Mouse (Mus musculus) intestine, embryonic 15.5 days (tissue): ENCODE measurements around the gene Eif4b. TPM values are rescaled to one million over a fixed set of nuclear protein-coding genes. Genes with fewer than 3 reads are reported as not detected.
A peak's percentile ranks its signal among the peaks of the same experiment; 100 is the strongest.

Experiments used
- ATAC-seq: fragments of 200-750 bp; cut with Nextera tagmentation; 2 replicates; pipeline ENCODE4 v1.8.0; 2017; ENCODE audit warnings: moderate TSS enrichment, moderate library complexity
- H3K27ac ChIP-seq: fragments of 300-500 bp; sonication (generic); 2 replicates; pipeline ENCODE4 v1.5.1; 2015; ENCODE audit warnings: mild to moderate bottlenecking, inconsistent platforms
- H3K27me3 ChIP-seq: fragments of 300-500 bp; sonication (generic); replicated peaks from 2 replicates; pipeline ENCODE4 v1.6.1; 2015; ENCODE audit warnings: inconsistent platforms
- H3K36me3 ChIP-seq: fragments of 300-500 bp; sonication (generic); 2 replicates; pipeline ENCODE4 v1.6.1; 2015; ENCODE audit warnings: inconsistent platforms
- H3K4me1 ChIP-seq: fragments of 300-500 bp; sonication (generic); replicated peaks from 2 replicates; pipeline ENCODE4 v1.6.1; 2015; ENCODE audit warnings: inconsistent platforms
- H3K4me2 ChIP-seq: fragments of 300-500 bp; sonication (generic); replicated peaks from 2 replicates; pipeline ENCODE4 v1.6.1; 2015; ENCODE audit warnings: mild to moderate bottlenecking, inconsistent platforms
- H3K4me3 ChIP-seq: fragments of 300-500 bp; sonication (generic); replicated peaks from 2 replicates; pipeline ENCODE4 v1.5.1; 2015; ENCODE audit warnings: inconsistent platforms
- H3K9ac ChIP-seq: fragments of 300-500 bp; sonication (generic); 2 replicates; pipeline ENCODE4 v1.6.1; 2015; ENCODE audit warnings: inconsistent platforms
- H3K9me3 ChIP-seq: fragments of 300-500 bp; sonication (generic); 2 replicates; pipeline ENCODE4 v1.6.1; 2016; ENCODE audit warnings: inconsistent platforms
- WGBS: fragments of 180-500 bp; shearing (Covaris S2); methylation state at CpG from one replicate; pipeline ENCODE4 v1.1.7; 2015; 5-methylcytosine and 5-hydroxymethylcytosine counted together
- polyA plus RNA-seq: library from polyadenylated mRNA; unstranded; fragments of >200 nt; fragmentation: Nextera tagmentation; extraction: Ambion mirVana; gene quantifications from 2 replicates; pipeline ENCODE4 v1.2.1, GENCODE M21; 2015

The Eif4b gene
- polyA plus RNA-seq, 1 experiment from 2014 or later, result 122 TPM

GRCm38 (mm10) chr15:102099771-102100160 is 26.2 kb downstream of the Eif4b start:
- peaks cover 60% of the 10 kb centered on the region for H3K4me1 ChIP-seq
- H3K27ac ChIP-seq, result peak overlapping the region; percentile 97
- no peak for ATAC-seq
- peak overlapping the region; percentile 66 for H3K4me3 ChIP-seq
- H3K4me2 ChIP-seq, result peak overlapping the region; percentile 91
- peak overlapping the region; percentile 82 for H3K9ac ChIP-seq
- no peaks in the 10 kb centered on the region for H3K9me3 ChIP-seq
- H3K36me3 ChIP-seq, result peaks cover 17% of the 10 kb centered on the region
- no peaks in the 10 kb centered on the region for H3K27me3 ChIP-seq
- WGBS, result 21% methylated on average over 8 of the region's 8 CpGs

DNA sequence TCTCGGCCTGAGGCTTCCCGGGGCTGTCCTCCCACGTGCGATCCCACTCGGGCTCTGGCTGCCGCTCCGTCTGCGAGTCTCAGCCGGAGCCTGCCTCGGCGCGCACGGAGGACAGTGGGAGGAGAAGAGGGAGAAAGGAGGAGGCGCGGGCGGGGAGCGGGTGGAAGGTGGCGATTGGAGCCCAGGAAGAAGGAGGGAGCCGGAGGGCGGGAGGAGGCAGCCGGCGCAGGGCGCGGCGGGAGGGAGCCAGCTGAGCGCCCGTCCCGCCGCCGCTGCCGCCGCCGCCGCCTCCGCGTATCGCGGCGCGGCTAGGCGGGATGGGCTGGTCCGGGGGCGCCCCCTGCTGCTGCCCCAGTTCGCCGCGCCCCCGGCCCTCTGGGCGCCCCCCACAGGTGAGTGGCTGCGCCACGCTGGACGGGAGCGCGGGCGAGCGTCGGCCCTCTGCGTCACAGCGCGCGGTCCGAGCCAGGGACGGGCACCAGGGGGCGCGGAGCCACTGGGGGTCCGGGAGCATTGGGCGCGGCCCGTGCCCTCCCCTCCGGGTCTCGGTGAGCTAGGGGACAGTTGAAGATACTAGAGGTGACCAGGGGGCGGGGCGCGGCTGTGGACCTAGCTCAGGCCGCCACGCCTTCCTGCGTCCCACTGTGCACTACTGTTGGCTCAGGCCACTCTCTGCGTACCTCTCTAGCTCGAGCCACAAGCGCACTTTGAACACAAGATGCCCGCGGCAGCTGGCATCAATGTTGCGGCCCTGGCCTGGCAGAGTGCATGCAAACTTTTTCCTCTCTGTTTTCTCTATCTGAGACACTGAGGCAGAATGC is 26.8 kb downstream of the Eif4b start, which contains the start of gene Tns2:
Gene Tns2 (plus strand): TSS at position 253 of the 821 bp plus-strand sequence.
- H3K27ac ChIP-seq, result peak within 1 kb of the TSS; percentile 97
- peak within 1 kb of the TSS; percentile 82 for H3K9ac ChIP-seq
- no peaks in the 10 kb centered on the region for H3K27me3 ChIP-seq
- no peaks in the 10 kb centered on the region for H3K9me3 ChIP-seq
- H3K4me2 ChIP-seq, result peak within 1 kb of the TSS; percentile 91
- H3K36me3 ChIP-seq, result peaks cover 11% of the 10 kb centered on the region
- H3K4me1 ChIP-seq, result peaks cover 65% of the 10 kb centered on the region
- peak; percentile 76 for ATAC-seq
- WGBS, result under 1% methylated on average over 79 of the region's 82 CpGs
- H3K4me3 ChIP-seq, result peak within 1 kb of the TSS; percentile 66

DNA sequence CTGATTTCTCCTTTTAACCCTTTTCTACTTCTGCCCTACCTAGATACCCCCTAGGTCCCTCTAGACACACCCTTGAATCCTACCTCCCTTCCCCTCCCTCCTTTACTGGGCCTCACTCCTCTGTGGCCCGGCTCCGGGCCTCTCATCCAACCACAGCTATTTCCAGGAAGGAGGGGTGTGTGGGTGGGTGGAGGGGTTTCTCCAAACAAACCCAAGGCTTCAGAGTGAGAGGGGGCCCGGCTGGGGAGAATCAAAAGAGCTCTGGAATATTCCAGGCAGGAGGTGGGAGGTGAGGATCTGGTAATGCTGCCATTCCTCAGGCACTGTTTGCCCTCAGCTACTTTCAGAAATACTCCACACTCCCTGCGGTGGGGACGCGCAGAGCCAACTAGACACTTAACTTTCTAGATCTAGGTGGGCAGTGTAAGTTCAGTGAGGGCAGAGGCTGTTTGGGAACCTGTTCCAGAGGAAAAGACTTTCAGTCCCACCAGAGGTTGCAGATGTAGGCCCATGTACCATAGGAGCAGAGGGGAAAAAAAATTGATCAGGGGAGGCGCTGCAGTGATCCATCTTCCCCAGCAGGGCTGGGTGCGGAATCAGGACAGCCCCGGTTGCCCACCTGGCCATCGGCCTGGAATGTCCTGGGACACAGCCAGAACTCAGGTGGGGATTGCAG is 27.6 kb downstream of the Eif4b start:
- peaks cover 4% of the 10 kb centered on the region for H3K36me3 ChIP-seq
- no peaks in the 10 kb centered on the region for H3K9me3 ChIP-seq
- H3K4me3 ChIP-seq, result peak overlapping the region; percentile 66
- 20% methylated on average over 10 of the region's 10 CpGs for WGBS
- peak overlapping the region; percentile 82 for H3K9ac ChIP-seq
- peak; percentile 48 for ATAC-seq
- peak overlapping the region; percentile 91 for H3K4me2 ChIP-seq
- H3K27ac ChIP-seq, result peak overlapping the region; percentile 97
- H3K4me1 ChIP-seq, result peaks cover 72% of the 10 kb centered on the region
- H3K27me3 ChIP-seq, result no peaks in the 10 kb centered on the region

DNA sequence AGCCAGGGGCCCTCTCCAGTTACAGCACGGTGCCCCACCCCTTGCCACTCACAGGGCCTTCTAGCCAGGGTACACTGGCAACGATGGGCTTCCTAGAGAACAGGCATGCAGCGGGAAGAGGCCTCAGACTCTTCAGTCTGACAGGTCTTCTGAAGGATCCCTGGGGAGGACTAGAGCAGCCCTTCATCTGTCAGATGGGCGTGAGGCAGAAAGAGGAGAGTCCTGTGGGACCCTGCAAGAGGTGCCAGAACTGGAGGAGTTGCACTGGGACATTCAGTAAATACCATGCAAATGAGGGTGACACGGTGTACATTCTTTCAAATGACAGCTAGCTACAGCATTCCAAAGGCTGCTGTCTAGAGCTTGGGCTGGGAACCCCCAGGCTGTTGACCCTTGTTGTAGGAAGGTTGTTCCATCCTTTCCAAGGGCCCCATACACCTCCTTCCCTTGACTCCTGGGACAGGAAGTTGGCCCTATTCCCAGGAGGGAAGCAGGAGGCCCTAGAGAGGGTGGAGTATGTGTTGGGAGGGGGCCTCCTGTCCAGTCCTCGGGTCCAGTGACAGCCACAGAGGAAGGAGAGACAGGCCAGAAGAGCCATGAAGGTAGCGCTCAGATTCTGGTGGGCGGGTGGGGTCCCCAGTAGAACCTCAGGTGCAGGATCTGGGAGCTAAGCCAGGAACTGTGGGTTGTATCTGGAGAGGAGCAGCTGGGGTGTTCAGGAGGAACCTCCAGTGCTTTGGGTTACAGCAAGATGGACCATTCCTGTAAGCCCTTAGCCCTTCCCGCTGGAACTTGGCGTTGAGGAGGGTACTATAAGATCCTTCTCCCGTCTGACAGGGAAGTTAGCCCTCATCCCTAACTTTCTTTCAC is 28.3 kb downstream of the Eif4b start:
- H3K9ac ChIP-seq, result peak overlapping the region; percentile 82
- H3K27ac ChIP-seq, result peak overlapping the region; percentile 97
- no peaks in the 10 kb centered on the region for H3K27me3 ChIP-seq
- peak overlapping the region; percentile 66 for H3K4me3 ChIP-seq
- H3K4me2 ChIP-seq, result peak overlapping the region; percentile 91
- no peaks in the 10 kb centered on the region for H3K9me3 ChIP-seq
- peak; percentile 11; the same call in 1 of the 2 replicates for ATAC-seq
- WGBS, result 19% methylated on average over 11 of the region's 11 CpGs
- peaks cover 2% of the 10 kb centered on the region; the same call in 1 of the 2 replicates for H3K36me3 ChIP-seq
- peaks cover 80% of the 10 kb centered on the region for H3K4me1 ChIP-seq

GRCm38 (mm10) chr15:102102548-102103121 is 29.1 kb downstream of the Eif4b start:
- H3K4me3 ChIP-seq, result peak overlapping the region; percentile 66
- no peaks in the 10 kb centered on the region for H3K27me3 ChIP-seq
- H3K9me3 ChIP-seq, result no peaks in the 10 kb centered on the region
- H3K4me1 ChIP-seq, result peaks cover 80% of the 10 kb centered on the region
- peaks cover 1% of the 10 kb centered on the region for H3K36me3 ChIP-seq
- peak overlapping the region; percentile 97 for H3K27ac ChIP-seq
- H3K9ac ChIP-seq, result peak overlapping the region; percentile 65
- H3K4me2 ChIP-seq, result peak overlapping the region; percentile 91
- 19% methylated on average over 6 of the region's 6 CpGs for WGBS
- ATAC-seq, result no peak

- H3K36me3 ChIP-seq, result peaks cover 4% of the 10 kb centered on the region
- ATAC-seq, result no peak
- 16% methylated on average over 14 of the region's 14 CpGs for WGBS
- H3K9me3 ChIP-seq, result no peaks in the 10 kb centered on the region
- H3K27ac ChIP-seq, result peak overlapping the region; percentile 97
- H3K4me1 ChIP-seq, result peaks cover 74% of the 10 kb centered on the region
- peak overlapping the region; percentile 66 for H3K4me3 ChIP-seq
- peak overlapping the region; percentile 65 for H3K9ac ChIP-seq
- H3K27me3 ChIP-seq, result no peaks in the 10 kb centered on the region
- H3K4me2 ChIP-seq, result peak overlapping the region; percentile 91
Observed at GRCm38 (mm10) chr15:102103371-102103946, 29.9 kb downstream of the Eif4b start.

DNA sequence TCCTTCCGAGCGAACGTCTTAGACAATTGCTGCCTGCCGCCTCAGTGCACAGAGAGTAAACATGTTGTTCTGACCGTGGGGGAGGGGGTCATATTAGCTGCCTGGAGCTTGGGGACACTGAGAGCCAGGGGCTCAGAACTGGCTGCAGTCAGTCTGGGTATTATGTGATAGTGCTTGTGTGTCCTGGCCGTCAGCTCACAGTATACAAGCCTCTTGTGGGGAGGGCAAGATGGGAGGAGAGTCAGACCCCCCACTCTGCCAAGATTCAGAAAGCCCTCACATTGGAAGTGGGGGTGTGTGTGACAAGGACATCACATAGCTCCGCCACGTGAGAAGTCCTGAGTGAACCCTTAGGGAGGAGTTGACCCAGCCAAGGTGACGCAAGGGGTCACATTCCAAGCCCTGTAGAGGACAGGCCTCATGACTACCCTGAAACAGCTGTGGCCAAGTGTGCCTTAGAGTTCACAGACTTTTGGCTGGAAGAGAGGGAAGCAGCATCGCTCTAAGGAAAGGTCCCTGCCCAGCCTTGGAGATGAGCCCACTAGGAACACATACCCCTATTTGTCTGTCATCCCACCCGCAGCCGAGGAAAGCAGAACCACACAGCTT is 30.5 kb downstream of the Eif4b start:
- Histone ChIP-seq H3K4me1 (peaks cover 77% of the 10 kb centered on the region), H3K9ac (peak overlapping the region; percentile 65), H3K27me3 (no peaks in the 10 kb centered on the region), H3K36me3 (peaks cover 4% of the 10 kb centered on the region), H3K4me2 (peak overlapping the region; percentile 91), H3K9me3 (no peaks in the 10 kb centered on the region), H3K27ac (peak overlapping the region; percentile 97), H3K4me3 (peak overlapping the region; percentile 66)
- ATAC-seq, result no peak
- WGBS, result 21% methylated on average over 12 of the region's 12 CpGs

- Histone ChIP-seq H3K4me1 (peaks cover 70% of the 10 kb centered on the region), H3K36me3 (peaks cover 9% of the 10 kb centered on the region), H3K4me3 (no peak overlapping the region), H3K27ac (no peak overlapping the region), H3K9ac (no peak overlapping the region), H3K4me2 (0 out of 2 replicates have a peak overlapping the region, but pooled peaks have one; percentile 14), H3K27me3 (no peaks in the 10 kb centered on the region), H3K9me3 (no peaks in the 10 kb centered on the region)
- no peak for ATAC-seq
- 51% methylated on average over 5 of the region's 5 CpGs for WGBS
Observed at GRCm38 (mm10) chr15:102105360-102105759, 31.8 kb downstream of the Eif4b start.

- Histone ChIP-seq H3K4me1 (peaks cover 64% of the 10 kb centered on the region), H3K27me3 (no peaks in the 10 kb centered on the region), H3K4me2 (peak overlapping the region; percentile 65), H3K9ac (no peak overlapping the region), H3K9me3 (no peaks in the 10 kb centered on the region), H3K4me3 (0 out of 2 replicates have a peak overlapping the region, but pooled peaks have one; percentile 33), H3K36me3 (peaks cover 16% of the 10 kb centered on the region), H3K27ac (no peak overlapping the region)
- no peak for ATAC-seq
- 40% methylated on average over 18 of the region's 18 CpGs for WGBS
Observed at GRCm38 (mm10) chr15:102105764-102106730, 32.5 kb downstream of the Eif4b start.

GRCm38 (mm10) chr15:102106754-102107456 is 33.3 kb downstream of the Eif4b start:
- peak overlapping the region; percentile 33 for H3K4me3 ChIP-seq
- H3K9ac ChIP-seq, result peak overlapping the region; percentile 36; the same call in 1 of the 2 replicates
- H3K27me3 ChIP-seq, result no peaks in the 10 kb centered on the region
- no peaks in the 10 kb centered on the region for H3K9me3 ChIP-seq
- H3K36me3 ChIP-seq, result peaks cover 19% of the 10 kb centered on the region
- no peak overlapping the region for H3K27ac ChIP-seq
- 26% methylated on average over 38 of the region's 38 CpGs for WGBS
- peaks cover 56% of the 10 kb centered on the region for H3K4me1 ChIP-seq
- H3K4me2 ChIP-seq, result peak overlapping the region; percentile 65
- ATAC-seq, result peak; percentile 16; the same call in 1 of the 2 replicates
